Mouse (Mus musculus) megakaryocyte, embryonic 14.5 days (primary cell): ENCODE results near the gene Trim7. TPM values are rescaled to one million over a fixed set of nuclear protein-coding genes. Genes with fewer than 3 reads are reported as not detected.
A peak's percentile ranks its signal among the peaks of the same experiment; 100 is the strongest.
"Not testable (repeated sequence)": the region's sequence is repeated elsewhere in the genome, so short reads cannot be mapped to it uniquely, and the experiment has no call there.

Source experiments
- H3K27me3 ChIP-seq: replicated peaks from 2 replicates; pipeline ENCODE3; 2012; ENCODE audit warnings: inconsistent platforms
- H3K36me3 ChIP-seq: replicated peaks from 2 replicates; pipeline ENCODE3; 2012; ENCODE audit warnings: low read length, inconsistent platforms, mixed read lengths
- H3K4me1 ChIP-seq: 2 replicates; pipeline ENCODE4 v1.6.1; 2012; ENCODE audit warnings: inconsistent platforms
- H3K4me3 ChIP-seq: replicated peaks from 2 replicates; pipeline ENCODE3; 2012; ENCODE audit warnings: moderate library complexity, mild to moderate bottlenecking, inconsistent platforms
- H3K9me3 ChIP-seq: 2 replicates; pipeline ENCODE4 v1.6.1; 2012; ENCODE audit warnings: inconsistent platforms
- FLI1 ChIP-seq: IDR thresholded peaks from 2 replicates; pipeline ENCODE4 v1.6.1; 2012; ENCODE audit warnings: low read length, inconsistent platforms, mixed read lengths
- GATA1 ChIP-seq: IDR thresholded peaks from 3 replicates; pipeline ENCODE4 v1.6.1; 2012; ENCODE audit warnings: mixed read lengths, low read length, inconsistent platforms, borderline replicate concordance
- polyA plus RNA-seq: library from polyadenylated mRNA; stranded (reverse); fragments of >175 nt; gene quantifications from 2 replicates; pipeline ENCODE4 v1.2.3, GENCODE M21; 2012; ENCODE audit warnings: low replicate concordance; ENCODE audit not compliant: insufficient read depth

Trim7 gene
- polyA plus RNA-seq = 1.6 and 5.7 TPM in 2 replicates

- peak within 1 kb of the TSS; percentile 92 for H3K4me3 ChIP-seq
- H3K36me3 ChIP-seq, H3K9me3 ChIP-seq, H3K27me3 ChIP-seq: not testable (repeated sequence)
- H3K4me1 ChIP-seq = peaks cover 57% of the 10 kb centered on the region
These were observed at the start of gene Trim7, which contains the start of gene Gm12184 for GRCm38 (mm10) chr11:48825979-48826751. Gene Trim7, plus strand, starts transcription at chr11:48826140. Gene Gm12184, minus strand, starts transcription at chr11:48826655.

GRCm38 (mm10) chr11:48776664-48777063, 49.3 kb upstream of the Trim7 start:
- peak overlapping the region; percentile 59 for H3K4me3 ChIP-seq
- no peaks in the 10 kb centered on the region for H3K9me3 ChIP-seq
- TF ChIP-seq GATA1 = no peak
- TF ChIP-seq FLI1 = no peak
- H3K27me3 ChIP-seq = no peaks in the 10 kb centered on the region
- no peaks in the 10 kb centered on the region for H3K36me3 ChIP-seq
- peaks cover 54% of the 10 kb centered on the region for H3K4me1 ChIP-seq

- Histone ChIP-seq H3K27me3 (no peaks in the 10 kb centered on the region), H3K4me1 (peaks cover 48% of the 10 kb centered on the region), H3K4me3 (no peak overlapping the region), H3K36me3 (peaks cover 2% of the 10 kb centered on the region), H3K9me3 (no peaks in the 10 kb centered on the region)
- TF ChIP-seq GATA1 (no peak), FLI1 (no peak)
These were observed 48.6 kb upstream of the Trim7 start for GRCm38 (mm10) chr11:48777303-48777702.

GRCm38 (mm10) chr11:48779450-48779849, 46.5 kb upstream of the Trim7 start:
- peaks cover 6% of the 10 kb centered on the region for H3K36me3 ChIP-seq
- TF ChIP-seq FLI1 (no peak), GATA1 (no peak)
- H3K4me1 ChIP-seq = peaks cover 35% of the 10 kb centered on the region
- H3K9me3 ChIP-seq = no peaks in the 10 kb centered on the region
- no peaks in the 10 kb centered on the region for H3K27me3 ChIP-seq
- H3K4me3 ChIP-seq = peak overlapping the region; percentile 48

GRCm38 (mm10) chr11:48782243-48782642, 43.7 kb upstream of the Trim7 start:
- peaks cover 22% of the 10 kb centered on the region for H3K4me1 ChIP-seq
- H3K27me3 ChIP-seq = no peaks in the 10 kb centered on the region
- peaks cover 10% of the 10 kb centered on the region for H3K36me3 ChIP-seq
- H3K9me3 ChIP-seq = no peaks in the 10 kb centered on the region
- TF ChIP-seq GATA1 (no peak), FLI1 (no peak)
- H3K4me3 ChIP-seq = no peak overlapping the region

DNA sequence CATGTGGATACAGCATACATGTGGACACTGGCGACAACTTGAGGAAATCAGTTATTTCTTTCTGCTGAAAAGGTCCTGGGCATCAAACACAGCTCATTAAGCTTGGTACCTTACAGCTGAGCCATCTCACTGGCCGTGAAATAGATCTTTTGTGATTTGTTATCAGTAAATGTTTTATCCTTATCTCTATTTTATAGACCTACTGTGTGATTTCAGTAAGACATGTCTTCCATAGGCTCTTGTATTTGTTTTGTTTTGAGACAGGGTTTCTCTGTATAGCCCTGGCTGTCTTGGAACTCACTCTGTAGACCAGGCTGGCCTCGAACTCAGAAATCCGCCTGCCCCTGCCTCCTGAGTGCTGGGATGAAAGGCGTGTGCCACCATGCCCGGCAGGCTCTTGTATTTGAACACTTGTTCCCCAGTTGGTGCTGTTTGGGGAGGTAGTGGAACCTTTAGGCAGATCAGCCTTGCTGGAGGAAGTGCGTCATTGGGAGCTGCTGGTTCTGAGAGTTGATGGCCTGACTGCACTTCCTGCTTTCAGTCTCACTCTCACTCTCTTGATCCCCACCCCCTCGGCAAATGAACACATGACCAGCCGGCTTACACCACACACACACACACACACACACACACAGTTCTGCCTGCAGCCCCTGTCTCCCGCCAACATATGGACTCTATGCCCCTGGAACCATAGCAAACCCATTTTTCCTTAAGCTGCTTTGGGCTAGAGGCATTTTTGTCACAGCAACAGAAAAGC, 38.3 kb upstream of the Trim7 start:
- Histone ChIP-seq H3K27me3 (no peaks in the 10 kb centered on the region), H3K4me1 (peaks cover 47% of the 10 kb centered on the region), H3K4me3 (peak overlapping the region; percentile 91), H3K9me3 (no peaks in the 10 kb centered on the region), H3K36me3 (peaks cover 8% of the 10 kb centered on the region)
- TF ChIP-seq FLI1 (no peak), GATA1 (no peak)

DNA sequence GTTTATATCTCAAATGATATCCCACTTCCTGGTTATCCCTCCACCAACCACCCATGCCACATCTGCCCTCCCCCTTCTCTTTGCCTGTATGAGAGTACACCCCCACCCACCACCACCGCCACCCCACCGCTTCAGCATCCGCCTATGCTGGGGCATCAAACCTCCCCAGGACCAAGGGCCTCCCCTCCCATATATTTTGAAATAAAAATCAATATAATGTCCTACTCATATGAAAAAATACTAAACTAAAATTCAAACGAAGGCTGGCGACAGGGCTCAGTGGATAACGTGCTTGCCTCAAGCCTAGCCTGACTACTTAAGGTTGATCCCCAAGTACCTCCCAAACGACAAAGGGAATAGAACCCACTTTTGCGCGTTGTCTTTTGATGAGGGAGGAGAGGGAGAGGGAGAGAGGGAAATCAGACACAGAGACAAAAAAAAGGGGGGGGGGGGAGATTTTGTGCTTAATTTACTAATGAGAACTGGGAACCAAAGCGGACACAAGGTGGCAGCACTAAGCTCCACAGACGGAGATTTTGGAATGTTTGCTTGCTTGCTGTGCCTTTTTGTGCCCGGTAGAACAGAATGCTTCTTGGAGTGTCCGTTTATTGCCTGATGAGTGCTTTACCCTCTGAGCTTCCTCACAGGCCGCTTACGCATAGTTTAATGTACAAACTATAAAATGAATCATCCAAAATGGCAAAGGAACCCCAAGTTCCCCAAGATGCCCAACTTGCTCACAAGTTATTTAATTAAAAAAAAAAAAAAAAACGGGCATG, 37.4 kb upstream of the Trim7 start:
- Histone ChIP-seq H3K4me3 (peak overlapping the region; percentile 91), H3K27me3 (no peaks in the 10 kb centered on the region), H3K36me3 (peaks cover 6% of the 10 kb centered on the region), H3K9me3 (no peaks in the 10 kb centered on the region), H3K4me1 (peaks cover 47% of the 10 kb centered on the region)
- TF ChIP-seq GATA1 (no peak), FLI1 (no peak)

GRCm38 (mm10) chr11:48789215-48789614, 36.7 kb upstream of the Trim7 start:
- peaks cover 10% of the 10 kb centered on the region for H3K36me3 ChIP-seq
- TF ChIP-seq GATA1 (no peak), FLI1 (no peak)
- H3K4me3 ChIP-seq = no peak overlapping the region

DNA sequence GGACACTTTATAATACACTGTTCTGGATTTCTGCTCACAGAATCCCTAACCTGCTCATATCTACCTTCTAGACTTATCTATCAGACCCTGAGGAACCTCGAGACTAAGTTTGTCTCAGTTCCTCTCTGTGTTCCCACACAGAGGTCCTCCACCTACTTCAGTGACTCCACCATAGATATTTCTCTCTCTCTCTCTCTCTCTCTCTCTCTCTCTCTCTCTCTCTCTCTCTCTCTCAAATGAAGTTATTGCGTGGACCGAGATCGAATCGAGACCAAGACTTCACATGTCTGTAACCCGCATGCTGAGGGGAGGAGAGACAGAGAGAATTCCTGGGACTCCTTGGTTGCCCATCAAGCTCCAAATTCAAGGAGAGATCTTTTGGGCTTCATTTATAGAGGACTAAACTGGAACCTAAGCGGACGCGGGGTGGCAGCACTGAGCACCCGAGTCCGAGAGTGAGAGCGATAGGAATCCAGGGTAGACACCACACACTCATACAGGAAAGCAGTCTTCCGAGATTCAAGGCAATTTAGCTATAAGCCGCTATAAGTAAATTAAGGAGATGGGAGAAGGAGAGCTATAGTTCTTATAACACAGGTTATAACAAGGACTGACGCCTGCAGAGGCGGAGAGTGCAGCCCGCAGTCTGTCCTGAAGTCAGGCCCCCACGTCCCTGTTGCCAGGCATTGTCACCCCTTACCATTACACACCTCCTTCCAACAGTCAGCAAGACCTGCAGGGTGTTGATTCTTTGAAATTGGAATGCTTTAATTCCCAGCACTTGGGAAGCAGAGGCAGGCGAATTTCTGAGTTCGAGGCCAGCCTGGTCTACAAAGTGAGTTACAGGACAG, 35.7 kb upstream of the Trim7 start:
- Histone ChIP-seq H3K4me1 (peaks cover 44% of the 10 kb centered on the region), H3K4me3 (peak overlapping the region; percentile 87), H3K27me3 (no peaks in the 10 kb centered on the region), H3K9me3 (no peaks in the 10 kb centered on the region), H3K36me3 (peaks cover 14% of the 10 kb centered on the region)
- TF ChIP-seq FLI1 = no peak
- TF ChIP-seq GATA1 = no peak

More at GRCm38 (mm10) chr11:48789215-48789614, 36.7 kb upstream of the Trim7 start:
- Histone ChIP-seq H3K4me1 (peaks cover 48% of the 10 kb centered on the region), H3K9me3 (no peaks in the 10 kb centered on the region), H3K27me3 (no peaks in the 10 kb centered on the region)
